Mouse (Mus musculus) adrenal gland (tissue): ENCODE measurements around the gene Gstz1.

Experiments
- intact Hi-C: fragments of 180-260 bp; cut with DNase I; formaldehyde crosslinking; loops from one replicate; pipeline ENCODE4 v1.15.1; 2025
- long read RNA-seq, 2 experiments: library from polyadenylated mRNA; unstranded; transcript quantifications; one replicate each; pipeline ENCODE4 v2.0.0; 2020; ENCODE audit warnings: borderline replicate concordance in 1 of 2; ENCODE audit not compliant: insufficient replicate concordance in 1 of 2

The Gstz1 gene
- long read RNA-seq, experiment 1, transcript Gstz1-201 (9 exons, 1,656 nt): major isoform, 53 of 69 reads
- long read RNA-seq, experiment 1, partial matches to known transcripts: 1 of 69 reads
- long read RNA-seq, experiment 1, other reads (novel, unspliced or antisense): 11 of 69 reads
- long read RNA-seq, experiment 2, transcript Gstz1-201 (9 exons, 1,656 nt): major isoform, 48 of 67 reads
- long read RNA-seq, experiment 2, transcript Gstz1-204 (9 exons, 724 nt): minor isoform, 5 of 67 reads
- long read RNA-seq, experiment 2, partial matches to known transcripts: 3 of 67 reads
- long read RNA-seq, experiment 2, other reads (novel, unspliced or antisense): 9 of 67 reads

DNA sequence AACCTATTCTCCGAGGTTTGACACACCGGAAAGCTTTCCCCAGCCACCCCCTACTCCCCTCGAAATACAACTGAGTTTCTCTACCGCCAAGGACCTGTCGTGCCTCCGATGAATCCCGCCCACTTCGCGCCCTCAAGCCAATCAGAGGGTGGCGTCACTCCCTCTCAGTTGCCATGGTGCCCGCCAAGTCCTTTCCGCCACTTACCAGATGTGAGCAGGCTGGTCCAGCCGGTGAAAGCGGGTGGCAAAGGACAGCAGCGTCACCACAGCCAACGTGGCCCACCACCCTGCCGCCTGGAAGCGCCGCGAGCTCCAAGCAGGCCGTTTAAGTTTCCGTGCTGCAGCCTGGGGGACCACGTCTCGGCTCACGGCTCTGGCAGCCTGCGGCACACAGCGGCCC is at the start of gene Gstz1:
Gene Gstz1, plus strand, starts transcription at position 200 of the 400 bp plus-strand sequence.
- intact Hi-C loops: loop anchor here (5.0 kb wide), 2 partner anchors 35 to 50 kb away; partner anchors contain the start of gene Samd15

GRCm38 (mm10) chr12:87100331-87100730 is 46.6 kb upstream of the Gstz1 start:
- intact Hi-C loops: no loop called here

DNA sequence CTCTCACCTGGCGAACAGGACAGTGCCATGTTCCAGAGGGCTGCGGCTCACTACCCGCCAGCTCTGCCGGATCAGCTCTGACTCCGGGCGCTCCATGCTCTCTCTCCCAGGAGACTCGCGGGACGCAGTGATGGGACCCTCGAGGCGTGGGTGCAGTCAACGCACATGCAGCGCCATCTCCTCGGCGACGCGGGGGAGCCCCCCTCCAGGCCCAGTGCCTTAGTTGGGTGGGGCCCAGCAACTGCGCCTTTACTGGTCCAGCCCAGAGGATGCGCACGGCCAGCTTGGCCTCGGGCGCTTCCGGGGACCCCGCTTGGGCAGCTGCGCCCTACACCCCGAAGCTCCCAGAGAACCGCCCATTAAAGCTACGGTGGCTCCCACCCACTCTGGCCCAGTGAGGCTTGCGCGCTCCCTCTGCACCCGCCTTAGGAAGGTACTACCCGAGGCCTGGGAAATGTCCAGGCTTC is 44.8 kb upstream of the Gstz1 start, which contains the start of gene Ngb:
Gene Ngb, minus strand, starts transcription at position 375 of the 467 bp plus-strand sequence.
- intact Hi-C loops: no loop called here

DNA sequence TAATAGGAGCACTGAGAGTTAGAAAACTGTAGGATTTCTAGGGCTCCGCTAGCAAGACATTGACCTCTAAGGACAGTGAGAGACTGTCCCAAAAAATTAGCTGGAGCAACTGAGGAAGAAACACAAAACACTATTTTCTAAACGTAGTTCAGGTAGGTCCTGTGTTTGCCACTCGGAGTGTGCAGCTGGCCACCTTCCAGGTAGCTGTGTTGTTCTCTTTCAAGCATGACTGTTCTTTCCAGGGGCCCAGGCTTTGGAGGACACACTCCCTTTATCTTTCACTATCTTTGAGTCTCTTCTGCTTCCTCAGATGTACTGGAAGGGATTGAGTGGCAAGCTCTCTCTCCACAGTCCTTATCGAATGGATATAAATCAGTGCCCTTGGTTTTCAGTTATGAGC is 43.5 kb upstream of the Gstz1 start:
- intact Hi-C loops: no loop called here

DNA sequence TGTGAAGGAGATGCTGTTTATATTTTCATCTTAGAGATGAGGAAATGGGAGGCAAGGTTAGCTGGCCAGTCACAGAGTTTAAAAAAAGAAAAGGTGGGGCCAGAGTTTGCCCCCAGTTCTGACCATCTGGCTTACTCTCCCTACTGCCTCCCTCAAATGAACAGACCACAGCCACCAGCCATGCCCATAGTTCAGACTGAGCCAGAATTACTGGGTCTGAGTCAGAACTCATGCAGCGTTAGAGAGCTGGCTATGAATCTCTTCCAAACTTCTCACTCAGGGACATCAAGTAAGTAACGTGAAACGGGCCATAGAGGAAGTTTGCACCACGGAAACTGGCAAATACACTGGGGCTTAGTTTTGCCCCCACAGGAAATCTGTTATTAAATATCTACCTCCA is 42.2 kb upstream of the Gstz1 start:
- intact Hi-C loops: no loop called here

- intact Hi-C loops: no loop called here
Measured at GRCm38 (mm10) chr12:87107357-87107977, 39.5 kb upstream of the Gstz1 start.

DNA sequence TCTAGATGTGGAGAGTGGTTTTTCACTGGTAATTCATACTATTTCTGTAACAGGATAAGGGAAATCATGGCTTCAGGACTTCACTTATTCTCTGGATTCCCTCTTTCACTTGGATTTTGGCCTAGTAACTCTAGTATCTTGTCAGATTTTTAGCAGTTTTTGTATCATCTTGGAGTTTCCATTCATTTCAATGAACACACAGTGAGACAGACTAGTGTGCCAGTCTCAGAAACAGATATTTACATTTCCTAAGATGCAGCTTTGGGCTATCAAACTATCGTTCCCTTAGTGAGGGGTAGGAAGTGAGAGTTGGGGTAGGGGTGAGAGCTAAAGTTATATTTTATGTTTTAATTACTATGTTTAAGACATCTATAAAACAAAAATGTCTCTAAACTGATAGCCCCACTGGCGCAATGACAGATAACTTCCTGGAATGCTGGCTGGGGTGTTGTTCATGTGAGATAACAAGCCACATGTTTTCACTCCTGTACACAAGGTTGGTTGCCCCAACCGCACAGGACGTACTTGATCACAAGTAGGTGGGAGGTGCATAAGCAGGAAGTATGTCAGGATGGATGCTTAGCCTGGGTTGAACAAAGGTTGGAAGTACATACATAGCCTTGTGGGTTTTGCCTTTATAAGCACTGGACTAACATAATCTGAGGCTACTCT is 24.9 kb upstream of the Gstz1 start:
- intact Hi-C loops: no loop called here

GRCm38 (mm10) chr12:87127256-87127655 is 19.7 kb upstream of the Gstz1 start:
- intact Hi-C loops: no loop called here

GRCm38 (mm10) chr12:87130224-87130623 is 16.7 kb upstream of the Gstz1 start:
- intact Hi-C loops: loop anchor here (5.0 to 10.0 kb wide), 2 partner anchors 112 to 205 kb away; no protein-coding TSS in a partner anchor

GRCm38 (mm10) chr12:87131181-87131580 is 15.8 kb upstream of the Gstz1 start:
- intact Hi-C loops: loop anchor here (5.0 to 10.0 kb wide), 2 partner anchors 111 to 204 kb away; no protein-coding TSS in a partner anchor

DNA sequence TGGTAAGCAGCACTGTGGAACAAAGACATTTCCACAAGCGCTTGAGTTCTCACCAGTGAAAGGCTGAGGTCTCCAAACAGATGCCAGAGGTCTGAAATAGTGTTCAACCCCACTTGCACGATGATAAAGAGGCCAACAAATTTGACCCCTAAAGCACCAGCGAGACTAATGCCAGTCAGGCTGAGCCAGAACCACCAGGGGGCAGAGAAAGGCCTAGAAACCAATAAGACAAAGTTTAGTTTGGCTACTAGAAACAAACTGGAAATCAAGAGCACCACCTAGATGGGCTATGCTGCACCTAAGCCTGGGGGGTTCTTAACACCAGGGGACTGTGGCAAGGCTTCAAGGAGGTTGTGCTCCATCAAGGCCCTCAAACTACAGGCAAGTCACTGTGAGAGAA is 15.3 kb upstream of the Gstz1 start:
- intact Hi-C loops: loop anchor here (5.0 to 10.0 kb wide), 2 partner anchors 111 to 203 kb away; no protein-coding TSS in a partner anchor

DNA sequence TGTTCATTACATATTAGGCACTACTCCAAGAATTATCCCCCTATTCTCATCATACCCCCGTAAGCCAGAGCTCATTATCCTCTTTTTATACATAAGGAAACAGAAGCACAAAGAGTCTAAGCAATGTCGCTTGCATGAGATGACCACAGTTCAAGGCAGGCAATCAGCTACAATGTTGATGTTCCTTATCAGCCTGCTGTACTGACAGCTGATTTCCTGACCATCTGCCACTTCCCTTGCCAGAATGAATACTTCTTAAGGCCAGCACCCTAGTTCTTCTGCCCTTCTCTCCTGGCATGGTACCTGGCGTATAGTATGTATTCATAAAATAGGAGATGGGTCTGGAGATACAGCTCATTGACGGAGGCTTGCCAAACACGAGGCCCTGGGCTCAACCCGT is 14.8 kb upstream of the Gstz1 start:
- intact Hi-C loops: loop anchor here (5.0 to 10.0 kb wide), 2 partner anchors 110 to 203 kb away; no protein-coding TSS in a partner anchor

- intact Hi-C loops: loop anchor here (5.0 to 10.0 kb wide), 2 partner anchors 110 to 202 kb away; no protein-coding TSS in a partner anchor
Measured at GRCm38 (mm10) chr12:87132784-87133183, 14.2 kb upstream of the Gstz1 start.

DNA sequence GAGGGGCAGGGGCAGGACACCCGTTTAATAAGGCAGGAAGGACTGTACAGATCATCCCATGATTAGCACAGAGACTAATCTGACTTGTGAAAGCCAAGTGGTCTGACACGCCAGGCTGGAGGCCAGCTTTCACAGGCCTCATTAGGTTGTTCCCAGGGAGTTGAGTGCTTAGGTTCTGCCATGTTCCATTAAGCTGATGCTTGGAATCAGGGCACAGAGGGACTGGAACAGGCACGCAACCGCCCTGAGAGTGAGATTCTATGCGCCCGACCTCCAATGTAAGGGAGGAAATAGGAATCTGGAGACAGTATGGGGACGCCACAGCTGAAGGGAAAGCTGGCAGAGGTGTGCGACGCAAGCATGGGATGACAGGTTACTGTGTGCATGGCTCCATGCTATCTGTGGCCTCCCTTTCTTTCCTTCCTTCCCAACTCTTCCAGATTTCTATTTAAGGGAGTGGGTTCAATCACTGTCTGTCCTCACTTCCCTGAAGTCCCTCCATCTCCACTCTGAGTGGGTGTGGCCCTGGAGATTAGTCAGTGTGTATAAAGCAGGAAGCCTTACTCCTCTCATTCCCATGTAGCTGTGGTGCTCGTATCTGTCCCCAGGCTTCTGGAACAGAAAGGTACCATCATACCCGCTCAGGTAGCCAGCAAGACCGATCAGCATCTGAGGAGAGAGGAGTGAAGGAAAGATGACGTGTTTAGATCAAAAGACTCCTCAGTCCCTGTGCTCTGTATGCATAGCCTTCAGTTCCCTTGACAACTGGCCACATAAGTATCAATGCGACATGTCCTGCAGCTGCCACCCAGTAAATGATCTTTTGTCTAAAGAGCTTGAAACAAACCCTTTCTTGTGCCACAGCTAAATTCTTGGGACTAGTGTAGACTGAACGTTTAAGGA is 9.3 kb upstream of the Gstz1 start:
- intact Hi-C loops: loop anchor here (10.0 kb wide), 1 partner anchor 197 kb away; no protein-coding TSS in a partner anchor

- intact Hi-C loops: loop anchor here (10.0 kb wide), 1 partner anchor 196 kb away; no protein-coding TSS in a partner anchor
Measured at GRCm38 (mm10) chr12:87138342-87138701, 8.6 kb upstream of the Gstz1 start.

DNA sequence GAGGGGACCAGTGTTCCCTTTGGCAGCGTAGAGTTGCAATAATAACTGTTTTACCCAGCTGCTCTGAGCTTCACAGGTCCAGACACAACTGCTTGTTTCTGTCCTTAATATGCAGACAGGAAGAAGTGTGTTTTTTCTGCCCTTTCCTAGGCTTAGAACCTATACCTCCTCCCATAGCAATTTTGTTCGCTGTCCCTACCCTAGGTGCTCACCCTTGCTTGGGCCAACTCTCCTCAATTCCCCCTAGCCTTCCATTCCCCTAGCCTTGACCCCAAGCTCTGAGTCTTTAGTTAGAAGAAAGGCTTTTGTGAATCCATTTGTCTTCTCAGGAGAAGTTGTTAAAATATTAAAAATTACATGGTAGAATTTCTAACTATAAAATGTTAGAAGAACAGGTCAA is 8.2 kb upstream of the Gstz1 start:
- intact Hi-C loops: loop anchor here (10.0 kb wide), 1 partner anchor 196 kb away; no protein-coding TSS in a partner anchor

DNA sequence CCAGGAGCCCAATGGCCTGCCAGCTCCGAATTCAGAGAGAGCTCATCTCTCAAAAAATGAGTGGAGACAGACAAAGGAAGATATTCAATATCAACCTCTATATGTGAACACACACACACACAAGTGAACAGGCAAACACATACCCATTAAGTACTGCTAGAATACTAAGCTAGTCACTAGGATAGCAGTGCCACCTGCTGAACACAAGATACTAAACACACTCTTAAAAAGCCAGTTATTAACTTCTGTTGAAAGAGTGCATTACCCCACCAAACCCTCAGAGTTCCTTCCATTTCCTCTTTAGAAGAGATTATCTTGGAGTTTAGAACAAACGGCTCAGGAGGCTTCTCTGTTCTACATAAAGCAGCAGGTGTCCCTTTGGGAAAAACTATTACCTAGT is 4.8 kb upstream of the Gstz1 start:
- intact Hi-C loops: no loop called here

DNA sequence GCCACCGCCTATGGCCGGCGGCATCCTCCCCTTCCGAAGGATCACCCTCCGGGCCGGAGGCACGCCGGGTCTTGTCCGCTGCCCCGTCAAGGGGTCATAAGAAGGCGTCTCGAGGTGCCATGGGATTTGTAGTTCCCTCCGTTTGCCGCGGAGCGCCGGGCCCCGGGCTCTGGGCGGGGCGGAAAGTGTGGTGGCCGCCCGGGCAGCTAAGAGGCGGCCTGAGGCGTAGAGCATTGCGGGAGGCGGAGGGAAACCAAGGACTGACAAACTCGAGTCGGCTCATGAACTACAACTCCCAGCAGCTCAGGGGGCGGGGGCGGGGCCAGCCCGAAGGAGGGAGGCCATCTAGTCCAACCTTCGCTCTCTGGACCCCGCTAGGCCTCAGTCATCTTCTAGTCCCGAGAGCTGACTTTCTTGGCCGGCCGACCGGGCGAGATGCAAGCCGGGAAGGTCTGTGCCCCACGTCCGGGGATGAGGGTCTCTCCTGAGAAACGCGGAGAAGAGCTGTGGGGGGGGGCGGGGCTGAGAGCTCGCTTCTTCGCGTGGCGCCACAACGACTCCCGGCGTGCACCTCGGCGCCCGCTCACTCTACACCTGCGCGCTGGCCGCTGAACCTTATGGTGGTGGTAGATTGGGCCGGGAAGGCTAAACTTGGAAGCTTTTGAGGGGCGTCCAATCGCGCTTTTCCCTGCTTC is 577 bp downstream of the Gstz1 start, which contains the start of gene Pomt2:
Gene Pomt2, minus strand, starts transcription at position 574 of the 695 bp plus-strand sequence.
- intact Hi-C loops: loop anchor here (5.0 kb wide), 2 partner anchors 35 to 50 kb away; partner anchors contain the start of gene Samd15

GRCm38 (mm10) chr12:87148136-87148535 is 1.2 kb downstream of the Gstz1 start:
- intact Hi-C loops: loop anchor here (5.0 kb wide), 2 partner anchors 34 to 49 kb away; partner anchors contain the start of gene Samd15
